Mouse (Mus musculus): ENCODE data around the gene Tyrobp. TPM values are rescaled to one million over a fixed set of nuclear protein-coding genes. Genes with fewer than 3 reads are reported as not detected.

Tyrobp gene
- total RNA-seq, 2 experiments from 2014 or later: 2.9 to 5.7 TPM

GRCm38 (mm10) chr7:30457629-30458330, 44.2 kb downstream of the Tyrobp start, which contains the start of the genes Kirrel2 and Nphs1:
Kirrel2 (minus strand) TSS chr7:30457690.
Nphs1 (plus strand) TSS chr7:30458315.
- intact Hi-C loops (cut with DNase I): no loop called here
- no peak for DNase-seq

GRCm38 (mm10) chr7:30459484-30459883, 45.9 kb downstream of the Tyrobp start:
- DNase-seq: no peak
- intact Hi-C loops (cut with DNase I): no loop called here

GRCm38 (mm10) chr7:30463568-30463967, 50.0 kb downstream of the Tyrobp start:
- intact Hi-C loops (cut with DNase I): no loop called here
- DNase-seq: no peak

GRCm38 (mm10) chr7:30463996-30464395, 50.4 kb downstream of the Tyrobp start:
- no peak for DNase-seq
- intact Hi-C loops (cut with DNase I): no loop called here

- intact Hi-C loops (cut with DNase I): no loop called here
Observed at GRCm38 (mm10) chr7:30464816-30465300, 51.3 kb downstream of the Tyrobp start.

More at GRCm38 (mm10) chr7:30464816-30465300, 51.3 kb downstream of the Tyrobp start:
- DNase-seq: no peak

Other genes with a start within 250 kb of the Tyrobp start
- gene Zfp146, start 244.0 kb upstream of the Tyrobp start, total RNA-seq (2021): 10 to 100 TPM; 19.2 to 23.6 TPM
- gene Cox7a1, start 229.6 kb upstream of the Tyrobp start, total RNA-seq (2021): 1,000 to 10,000 TPM in 1 of 2 experiments, 100 to 1,000 TPM in 1; 976 to 1,017 TPM
- gene Capns1, start 214.9 kb upstream of the Tyrobp start, total RNA-seq (2021): 100 to 1,000 TPM; 188 to 196 TPM
- 10 to 100 TPM; 53.9 to 58.8 TPM for gene Polr2i, start 181.8 kb upstream of the Tyrobp start, total RNA-seq (2021)
- gene Tbcb, start 181.5 kb upstream of the Tyrobp start, total RNA-seq (2021): 10 to 100 TPM; 29.9 to 30.0 TPM
- gene Ovol3, start 178.0 kb upstream of the Tyrobp start, total RNA-seq (2021): not detected
- gene Thap8, start 133.7 kb upstream of the Tyrobp start, total RNA-seq (2021): under 1 TPM in 1 of 2 experiments, not detected in 1; 0.25 TPM
- gene Wdr62, start 133.3 kb upstream of the Tyrobp start, total RNA-seq (2021): 1 to 10 TPM; 2.2 to 2.7 TPM
- 1 to 10 TPM; 4.5 to 5.6 TPM for gene Clip3, start 122.0 kb upstream of the Tyrobp start, total RNA-seq (2021)
- 10 to 100 TPM; 18.3 to 18.4 TPM for gene Alkbh6, start 105.0 kb upstream of the Tyrobp start, total RNA-seq (2021)
- 1 to 10 TPM in 1 of 2 experiments, not detected in 1; 1.9 TPM for gene Syne4, start 99.0 kb upstream of the Tyrobp start, total RNA-seq (2021)
- gene E130208F15Rik, start 92.0 kb upstream of the Tyrobp start, total RNA-seq (2021): under 1 TPM; 0.48 to 0.72 TPM
- 1 to 10 TPM; 6.9 to 7.3 TPM for gene Sdhaf1, start 89.9 kb upstream of the Tyrobp start, total RNA-seq (2021)
- 1 to 10 TPM; 2.9 to 3.2 TPM for gene Lrfn3, start 51.0 kb upstream of the Tyrobp start, total RNA-seq (2021)
- under 1 TPM in 1 of 2 experiments, not detected in 1; 0.86 TPM for gene Hcst, start 6.1 kb downstream of the Tyrobp start, total RNA-seq (2021)
- gene Nfkbid, start 8.0 kb downstream of the Tyrobp start, total RNA-seq (2021): under 1 TPM; 0.12 to 0.20 TPM
- gene Aplp1, start 31.8 kb downstream of the Tyrobp start, total RNA-seq (2021): 1 to 10 TPM in 1 of 2 experiments, under 1 TPM in 1; 0.62 to 1.0 TPM
- not detected for gene Kirrel2, start 43.9 kb downstream of the Tyrobp start, total RNA-seq (2021)
- gene Nphs1, start 44.6 kb downstream of the Tyrobp start, total RNA-seq (2021): not detected
- gene Prodh2, start 79.9 kb downstream of the Tyrobp start, total RNA-seq (2021): not detected
- gene Arhgap33, start 121.3 kb downstream of the Tyrobp start, total RNA-seq (2021): 1 to 10 TPM in 1 of 2 experiments, under 1 TPM in 1; 0.49 to 1.0 TPM
- gene Hspb6, start 138.4 kb downstream of the Tyrobp start, total RNA-seq (2021): 1,000 to 10,000 TPM; 1,132 to 1,502 TPM
- gene Proser3, start 138.5 kb downstream of the Tyrobp start, total RNA-seq (2021): 1 to 10 TPM; 3.3 to 8.2 TPM
- gene Lin37, start 146.1 kb downstream of the Tyrobp start, total RNA-seq (2021): 10 to 100 TPM in 1 of 2 experiments, 1 to 10 TPM in 1; 9.6 to 12.4 TPM
- gene U2af1l4, start 149.5 kb downstream of the Tyrobp start, total RNA-seq (2021): 10 to 100 TPM; 51.8 to 52.3 TPM
- 1 to 10 TPM; 1.8 TPM for gene Gm49396, start 149.6 kb downstream of the Tyrobp start, total RNA-seq (2021)
- gene Psenen, start 149.9 kb downstream of the Tyrobp start, total RNA-seq (2021): 10 to 100 TPM; 95.1 to 99.1 TPM
- under 1 TPM in 1 of 2 experiments, not detected in 1; 0.38 TPM for gene Igflr1, start 151.7 kb downstream of the Tyrobp start, total RNA-seq (2021)
- 10 to 100 TPM; 13.4 to 16.0 TPM for gene Kmt2b, start 175.0 kb downstream of the Tyrobp start, total RNA-seq (2021)
- gene Zbtb32, start 185.1 kb downstream of the Tyrobp start, total RNA-seq (2021): not detected
- not detected for gene Upk1a, start 199.1 kb downstream of the Tyrobp start, total RNA-seq (2021)
- gene Cox6b1, start 212.4 kb downstream of the Tyrobp start, total RNA-seq (2021): 1,000 to 10,000 TPM; 1,738 to 1,902 TPM
- gene Etv2, start 222.1 kb downstream of the Tyrobp start, total RNA-seq (2021): not detected
- gene Rbm42, start 236.6 kb downstream of the Tyrobp start, total RNA-seq (2021): 10 to 100 TPM; 35.7 to 38.1 TPM

Measured in gastrocnemius, postnatal 36 days (tissue).